Mouse (Mus musculus): ENCODE data around the gene Gm10644. TPM values are rescaled to one million over a fixed set of nuclear protein-coding genes. Genes with fewer than 3 reads are reported as not detected.
A peak's percentile ranks its signal among the peaks of the same experiment; 100 is the strongest.

The Gm10644 gene
- polyA plus RNA-seq, 1 experiment: not detected

DNA sequence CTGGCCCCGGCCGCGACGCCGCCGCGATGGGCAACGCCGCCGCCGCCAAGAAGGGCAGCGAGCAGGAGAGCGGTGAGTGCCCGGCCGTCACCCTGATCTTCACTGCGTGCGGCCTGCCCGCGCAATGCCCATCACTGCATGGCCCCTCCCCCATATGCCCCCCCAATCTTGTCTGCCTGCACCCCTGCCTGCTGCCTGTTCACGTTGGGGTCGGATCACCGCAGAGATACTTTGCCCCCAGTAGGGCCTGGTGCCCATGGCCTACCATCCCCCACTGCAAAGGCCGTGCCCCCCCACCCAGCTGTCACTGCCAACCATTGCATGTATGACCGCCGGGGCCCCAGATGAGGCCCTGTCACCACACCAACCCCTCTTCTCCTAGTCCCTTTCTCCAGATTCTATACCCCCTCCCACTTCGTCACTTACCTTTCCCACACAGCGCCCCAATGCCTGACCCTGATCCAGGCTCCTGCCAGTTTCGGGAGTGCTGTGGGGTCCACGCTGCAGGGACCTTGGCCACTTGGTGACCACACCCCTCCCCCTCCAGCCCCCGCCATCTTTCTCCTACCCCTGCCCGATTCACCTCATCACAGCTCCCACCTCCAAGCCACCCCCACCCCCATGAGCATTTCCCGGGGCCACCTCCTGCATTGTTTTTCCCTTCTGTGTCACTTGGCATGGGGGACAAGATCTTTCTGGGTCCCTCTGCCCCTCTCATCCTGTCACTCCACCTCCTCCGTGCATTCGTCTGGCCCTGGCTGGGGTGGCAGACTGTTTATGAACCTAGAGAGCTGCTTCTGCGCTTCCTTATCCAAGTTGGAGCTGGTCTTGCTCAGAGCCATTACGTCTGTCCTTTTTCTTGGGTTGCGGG is 18.4 kb upstream of the Gm10644 start:
- Histone ChIP-seq H3K36me3 (ENCODE audit: control insufficient read depth) (peaks cover 51% of the 10 kb centered on the region), H3K27me3 (ENCODE audit: control insufficient read depth) (no peaks in the 10 kb centered on the region), H3K9me3 (ENCODE audit: control insufficient read depth, low read length) (no peaks in the 10 kb centered on the region), H3K4me3 (replicated peaks) (peak overlapping the region; percentile 98), H3K4me1 (ENCODE audit: control insufficient read depth) (peaks cover 57% of the 10 kb centered on the region)
- TF ChIP-seq GATA1 (IDR thresholded peaks at IDR 0.05; ENCODE audit: low read length) (no peak), TAL1 (IDR thresholded peaks at IDR 0.05; ENCODE audit: low read length) (no peak)

DNA sequence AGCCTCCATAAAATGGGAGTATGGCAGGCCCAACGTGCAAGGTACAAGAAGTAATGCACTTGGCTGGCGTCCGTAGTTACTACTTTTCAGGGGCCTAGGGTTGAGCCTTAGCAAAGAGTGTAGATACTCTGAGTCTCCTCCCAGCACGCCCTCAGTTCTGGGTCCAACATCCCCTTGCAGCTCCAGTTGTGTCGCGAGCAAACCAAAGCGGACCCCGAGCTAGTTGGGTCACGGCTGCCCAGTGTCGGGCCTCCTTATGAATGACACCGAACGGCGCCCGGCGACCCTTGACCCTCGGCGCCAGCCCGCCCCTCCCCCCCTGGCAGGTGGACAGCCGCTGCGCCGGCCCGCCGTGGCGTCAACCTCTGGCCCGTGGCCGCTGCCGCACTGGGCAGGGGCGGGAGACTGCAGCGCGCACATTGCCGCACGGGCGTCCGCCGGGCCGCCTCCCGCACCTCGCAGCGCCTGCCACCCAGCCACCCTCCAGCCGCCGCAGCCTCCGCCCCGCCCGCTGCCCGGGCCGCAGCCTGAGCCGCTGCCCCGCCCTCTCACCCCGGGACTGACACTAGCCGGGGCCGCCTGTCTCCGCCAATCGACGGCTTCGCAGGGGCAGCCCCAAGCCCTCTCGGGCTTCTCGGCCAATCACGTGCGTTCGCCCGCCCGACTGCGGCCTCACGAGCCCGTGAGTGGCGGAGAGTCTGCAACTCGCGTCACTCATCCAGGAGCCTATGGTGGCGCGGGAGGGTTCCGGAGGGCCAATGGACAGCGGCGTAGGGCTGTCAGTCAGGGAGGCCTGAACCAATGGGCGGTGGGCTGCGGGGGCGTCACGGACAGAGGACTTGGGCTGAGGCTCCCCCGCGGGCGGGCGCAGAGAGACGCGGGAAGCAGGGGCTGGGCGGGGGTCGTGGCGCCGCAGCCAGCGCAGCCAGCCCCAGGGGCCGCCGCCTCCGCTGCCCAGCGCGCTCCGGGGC is 17.4 kb upstream of the Gm10644 start, which contains the start of gene Prkaca:
Gene Prkaca (plus strand): TSS at position 844 of the 971 bp plus-strand sequence.
- peak within 1 kb of the TSS; percentile 98 for H3K4me3 ChIP-seq (replicated peaks)
- H3K36me3 ChIP-seq (ENCODE audit: control insufficient read depth): peaks cover 53% of the 10 kb centered on the region
- TF ChIP-seq TAL1 (IDR thresholded peaks at IDR 0.05; ENCODE audit: low read length) (no peak), GATA1 (IDR thresholded peaks at IDR 0.05; ENCODE audit: low read length) (no peak)
- peaks cover 51% of the 10 kb centered on the region for H3K4me1 ChIP-seq (ENCODE audit: control insufficient read depth)
- H3K27me3 ChIP-seq (ENCODE audit: control insufficient read depth): no peaks in the 10 kb centered on the region
- no peaks in the 10 kb centered on the region for H3K9me3 ChIP-seq (ENCODE audit: control insufficient read depth, low read length)

DNA sequence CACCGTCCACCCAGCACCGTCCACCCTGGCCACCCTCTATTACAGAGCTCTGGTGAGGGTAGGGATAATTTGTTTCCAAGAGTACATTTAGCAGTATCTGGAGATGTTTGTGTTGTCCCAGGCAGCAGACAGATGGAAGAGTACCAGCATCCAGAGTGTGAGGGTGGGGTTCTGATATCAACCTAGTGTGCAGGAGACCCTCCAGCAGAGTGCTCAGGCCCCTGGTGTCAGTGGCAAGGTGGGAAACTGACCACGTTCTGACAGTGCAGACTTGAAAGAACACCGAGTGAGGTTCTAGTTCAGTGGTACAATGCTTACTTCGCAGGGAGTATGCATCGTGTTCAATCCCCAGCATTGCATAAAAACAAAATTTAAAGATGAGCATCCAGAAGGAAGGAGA is 16.7 kb upstream of the Gm10644 start:
- no peak for TF ChIP-seq GATA1 (IDR thresholded peaks at IDR 0.05; ENCODE audit: low read length)
- TF ChIP-seq TAL1 (IDR thresholded peaks at IDR 0.05; ENCODE audit: low read length): no peak
- Histone ChIP-seq H3K9me3 (ENCODE audit: control insufficient read depth, low read length) (no peaks in the 10 kb centered on the region), H3K36me3 (ENCODE audit: control insufficient read depth) (peaks cover 61% of the 10 kb centered on the region), H3K4me1 (ENCODE audit: control insufficient read depth) (peaks cover 44% of the 10 kb centered on the region), H3K4me3 (replicated peaks) (peak overlapping the region; percentile 98), H3K27me3 (ENCODE audit: control insufficient read depth) (no peaks in the 10 kb centered on the region)

- Histone ChIP-seq H3K9me3 (ENCODE audit: control insufficient read depth, low read length) (no peaks in the 10 kb centered on the region), H3K27me3 (ENCODE audit: control insufficient read depth) (no peaks in the 10 kb centered on the region), H3K4me3 (replicated peaks) (no peak overlapping the region), H3K36me3 (ENCODE audit: control insufficient read depth) (peaks cover 64% of the 10 kb centered on the region), H3K4me1 (ENCODE audit: control insufficient read depth) (peaks cover 39% of the 10 kb centered on the region)
- no peak for TF ChIP-seq GATA1 (IDR thresholded peaks at IDR 0.05; ENCODE audit: low read length)
- no peak for TF ChIP-seq TAL1 (IDR thresholded peaks at IDR 0.05; ENCODE audit: low read length)
Measured at GRCm38 (mm10) chr8:83971121-83971520, 16.1 kb upstream of the Gm10644 start.

GRCm38 (mm10) chr8:83967701-83968100 is 12.7 kb upstream of the Gm10644 start:
- Histone ChIP-seq H3K4me3 (replicated peaks) (no peak overlapping the region), H3K9me3 (ENCODE audit: control insufficient read depth, low read length) (no peaks in the 10 kb centered on the region), H3K36me3 (ENCODE audit: control insufficient read depth) (peaks cover 90% of the 10 kb centered on the region), H3K27me3 (ENCODE audit: control insufficient read depth) (no peaks in the 10 kb centered on the region), H3K4me1 (ENCODE audit: control insufficient read depth) (peaks cover 20% of the 10 kb centered on the region)
- no peak for TF ChIP-seq GATA1 (IDR thresholded peaks at IDR 0.05; ENCODE audit: low read length)
- TF ChIP-seq TAL1 (IDR thresholded peaks at IDR 0.05; ENCODE audit: low read length): no peak

DNA sequence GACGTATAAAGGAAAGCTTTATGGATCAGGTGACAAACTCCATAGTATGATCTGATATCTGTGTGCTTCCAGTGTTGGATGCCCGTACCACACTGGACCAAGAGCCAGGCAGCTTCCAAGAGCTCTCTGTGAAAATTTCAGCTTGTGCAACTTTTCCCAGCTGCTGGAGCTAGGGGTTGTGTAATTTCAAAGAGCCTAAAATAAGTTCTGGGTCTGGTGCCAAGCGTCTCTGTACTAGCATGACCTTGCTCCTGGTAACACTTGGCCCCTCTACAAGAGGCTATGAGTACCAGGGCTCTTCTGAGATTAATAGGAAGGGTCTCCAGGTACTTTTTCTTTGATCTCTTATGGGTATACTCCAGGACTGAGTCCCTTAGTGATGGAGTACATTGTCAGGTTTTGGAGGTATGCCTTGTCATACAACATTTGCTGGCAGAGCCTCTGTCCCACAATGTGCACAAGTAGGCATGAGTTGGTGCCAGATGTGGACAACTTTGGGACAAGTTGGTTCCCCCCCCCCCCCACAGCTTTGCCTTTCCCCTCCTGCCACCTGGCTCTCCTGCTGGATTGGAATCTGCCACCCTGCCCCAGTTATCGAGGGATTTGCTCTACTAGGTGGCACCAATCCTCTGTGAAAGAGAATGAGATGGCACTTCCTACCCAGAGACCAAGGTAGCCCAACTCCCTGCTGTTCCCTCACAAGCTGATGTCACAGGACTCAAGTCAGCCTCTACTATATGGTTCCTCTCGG is 9.2 kb upstream of the Gm10644 start:
- Histone ChIP-seq H3K4me1 (ENCODE audit: control insufficient read depth) (peaks cover 9% of the 10 kb centered on the region), H3K9me3 (ENCODE audit: control insufficient read depth, low read length) (no peaks in the 10 kb centered on the region), H3K27me3 (ENCODE audit: control insufficient read depth) (no peaks in the 10 kb centered on the region), H3K4me3 (replicated peaks) (no peak overlapping the region), H3K36me3 (ENCODE audit: control insufficient read depth) (peaks cover 98% of the 10 kb centered on the region)
- TF ChIP-seq GATA1 (IDR thresholded peaks at IDR 0.05; ENCODE audit: low read length) (no peak), TAL1 (IDR thresholded peaks at IDR 0.05; ENCODE audit: low read length) (no peak)

DNA sequence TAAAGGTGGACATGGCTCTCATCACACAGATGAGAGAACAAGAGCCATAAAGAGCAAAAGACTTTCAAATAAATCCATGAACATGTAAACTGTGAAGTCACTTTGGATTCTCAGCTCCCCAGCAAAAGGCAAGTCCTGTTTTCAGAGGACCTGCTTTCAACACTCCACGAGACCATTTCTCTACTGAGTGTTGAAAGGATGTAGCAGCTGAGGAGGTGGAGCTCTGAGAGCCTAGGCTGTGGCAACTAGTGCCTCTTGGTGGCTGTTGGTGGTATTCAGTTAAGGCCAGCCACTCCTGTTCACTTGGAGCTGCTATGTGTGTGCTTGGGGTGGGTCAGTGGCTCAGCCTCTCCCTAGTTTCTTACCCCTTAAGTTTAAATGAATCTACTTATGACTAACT is 1.8 kb upstream of the Gm10644 start:
- Histone ChIP-seq H3K36me3 (ENCODE audit: control insufficient read depth) (peaks cover 42% of the 10 kb centered on the region), H3K27me3 (ENCODE audit: control insufficient read depth) (peaks cover 3% of the 10 kb centered on the region), H3K9me3 (ENCODE audit: control insufficient read depth, low read length) (no peaks in the 10 kb centered on the region), H3K4me3 (replicated peaks) (peak overlapping the region; percentile 100), H3K4me1 (ENCODE audit: control insufficient read depth) (peaks cover 37% of the 10 kb centered on the region)
- no peak for TF ChIP-seq GATA1 (IDR thresholded peaks at IDR 0.05; ENCODE audit: low read length)
- no peak for TF ChIP-seq TAL1 (IDR thresholded peaks at IDR 0.05; ENCODE audit: low read length)

DNA sequence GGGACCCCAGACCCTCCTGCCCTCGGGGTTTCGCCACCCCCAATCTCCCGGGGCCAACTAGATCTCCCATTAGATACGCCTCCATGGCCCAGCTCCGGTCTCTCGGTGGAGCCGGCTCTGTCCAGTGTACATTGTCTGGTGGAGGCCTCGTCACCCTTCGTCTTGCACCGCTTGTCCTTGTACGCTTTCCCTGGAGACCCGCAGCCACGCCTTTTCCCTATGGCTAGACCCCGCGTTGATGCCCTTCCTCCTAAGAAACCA is 883 bp upstream of the Gm10644 start:
- H3K4me3 ChIP-seq (replicated peaks): peak overlapping the region; percentile 100
- TF ChIP-seq TAL1 (IDR thresholded peaks at IDR 0.05; ENCODE audit: low read length) (no peak), GATA1 (IDR thresholded peaks at IDR 0.05; ENCODE audit: low read length) (peak; percentile 54)

More for the DNA sequence above, 883 bp upstream of the Gm10644 start:
- Histone ChIP-seq H3K27me3 (ENCODE audit: control insufficient read depth) (peaks cover 6% of the 10 kb centered on the region), H3K9me3 (ENCODE audit: control insufficient read depth, low read length) (no peaks in the 10 kb centered on the region), H3K4me1 (ENCODE audit: control insufficient read depth) (peaks cover 33% of the 10 kb centered on the region), H3K36me3 (ENCODE audit: control insufficient read depth) (peaks cover 33% of the 10 kb centered on the region)
